Mouse (Mus musculus) testis, adult 2 months (tissue): ENCODE results near the gene Arhgdig. TPM values are rescaled to one million over a fixed set of nuclear protein-coding genes. Genes with fewer than 3 reads are reported as not detected.
A peak's percentile ranks its signal among the peaks of the same experiment; 100 is the strongest.

ENCODE experiments used
- H3K27ac ChIP-seq: fragments of 200-500 bp; 2 replicates; pipeline ENCODE4 v1.5.1; 2012; ENCODE audit warnings: low read depth, low read length; ENCODE audit not compliant: control insufficient read depth, insufficient read depth
- H3K27me3 ChIP-seq: fragments of 200-500 bp; 2 replicates; pipeline ENCODE4 v1.6.1; 2012; ENCODE audit warnings: mild to moderate bottlenecking, low read length, moderate library complexity; ENCODE audit not compliant: control insufficient read depth, insufficient read depth
- H3K36me3 ChIP-seq: fragments of 200-500 bp; 2 replicates; pipeline ENCODE4 v1.6.1; 2012; ENCODE audit warnings: mild to moderate bottlenecking, low read length; ENCODE audit not compliant: control insufficient read depth, insufficient read depth
- H3K4me1 ChIP-seq: fragments of 200-500 bp; 2 replicates; pipeline ENCODE4 v1.6.1; 2012; ENCODE audit warnings: low read length; ENCODE audit not compliant: control insufficient read depth, insufficient read depth
- H3K4me3 ChIP-seq: fragments of 200-500 bp; 2 replicates; pipeline ENCODE4 v1.5.1; 2012; ENCODE audit warnings: low read depth, mild to moderate bottlenecking, low read length, moderate library complexity, mixed read lengths; ENCODE audit not compliant: control insufficient read depth
- CTCF ChIP-seq: fragments of 200-500 bp; IDR thresholded peaks from 2 replicates; pipeline ENCODE4 v1.5.1; 2012; ENCODE audit warnings: low read depth, mild to moderate bottlenecking, inconsistent platforms, low read length, moderate library complexity; ENCODE audit not compliant: control insufficient read depth, insufficient read depth, insufficient replicate concordance
- POLR2A ChIP-seq: fragments of 200-500 bp; IDR thresholded peaks from 2 replicates; pipeline ENCODE4 v1.6.1; 2012; ENCODE audit warnings: low read depth, mild to moderate bottlenecking, inconsistent platforms, low read length, moderate library complexity; ENCODE audit not compliant: control insufficient read depth
- polyA plus RNA-seq: library from polyadenylated mRNA; depleted of rRNA; stranded (reverse); fragments of >200 nt; gene quantifications from 2 replicates; pipeline ENCODE4 v1.2.3, GENCODE M21; 2012

The Arhgdig gene
- polyA plus RNA-seq, 1 experiment, result 6.4 TPM

DNA sequence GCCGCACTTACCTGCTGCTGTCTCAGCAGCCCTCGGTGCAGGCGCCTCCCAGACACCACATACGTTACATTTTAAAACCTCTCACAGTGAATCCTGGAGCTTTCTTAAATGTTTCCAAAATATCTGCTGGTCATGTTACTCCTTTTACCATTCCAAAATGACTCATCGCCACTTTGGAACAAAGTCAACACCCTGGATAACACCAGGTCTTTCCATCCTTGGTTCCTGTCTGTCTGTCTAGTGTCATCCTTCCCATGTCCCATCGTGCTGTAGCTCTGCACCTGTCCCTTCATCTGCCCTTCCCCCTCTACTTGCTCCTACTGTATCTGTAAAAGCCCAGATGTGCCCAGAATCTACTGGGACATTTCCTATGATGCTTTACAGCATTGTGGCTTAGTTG is 33.4 kb upstream of the Arhgdig start:
- no peaks in the 10 kb centered on the region for H3K27me3 ChIP-seq
- H3K4me1 ChIP-seq, result peaks cover 4% of the 10 kb centered on the region
- H3K36me3 ChIP-seq, result no peaks in the 10 kb centered on the region
- H3K4me3 ChIP-seq, result no peak overlapping the region
- TF ChIP-seq POLR2A, result no peak
- no peak for TF ChIP-seq CTCF
- H3K27ac ChIP-seq, result no peak overlapping the region

DNA sequence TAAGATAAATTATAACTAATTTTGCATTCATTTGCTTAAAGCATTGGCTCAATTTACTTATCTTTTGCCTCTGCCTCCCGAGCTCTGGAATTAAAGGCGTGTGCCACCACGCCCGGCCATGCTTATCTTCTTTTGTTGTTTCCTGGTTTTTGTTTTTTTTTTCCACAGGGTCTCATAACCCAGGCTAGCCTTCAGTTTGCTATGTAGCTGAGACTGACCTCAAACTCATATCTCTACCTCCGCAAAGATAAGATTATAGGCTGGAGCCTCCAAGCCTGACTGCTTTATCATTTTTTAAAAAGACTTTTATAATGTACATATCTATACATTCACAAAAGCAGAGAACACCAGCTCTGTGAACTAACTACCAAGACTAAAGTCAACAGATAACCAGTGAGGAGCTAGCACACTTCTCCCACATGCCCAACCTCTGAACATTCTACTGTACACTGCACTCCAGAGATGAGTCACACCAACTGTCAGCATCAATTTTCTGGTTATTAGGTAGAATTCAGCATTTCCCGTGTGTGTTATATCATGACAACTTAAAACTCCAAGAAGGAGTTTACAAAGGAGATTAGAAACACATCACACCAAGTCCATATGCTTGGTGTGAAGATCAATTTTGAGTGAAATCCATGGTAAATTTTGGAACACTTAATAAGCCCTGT is 32.7 kb upstream of the Arhgdig start:
- TF ChIP-seq POLR2A, result no peak
- TF ChIP-seq CTCF, result no peak
- Histone ChIP-seq H3K4me1 (peaks cover 4% of the 10 kb centered on the region), H3K27ac (no peak overlapping the region), H3K4me3 (no peak overlapping the region), H3K36me3 (no peaks in the 10 kb centered on the region), H3K27me3 (no peaks in the 10 kb centered on the region)

DNA sequence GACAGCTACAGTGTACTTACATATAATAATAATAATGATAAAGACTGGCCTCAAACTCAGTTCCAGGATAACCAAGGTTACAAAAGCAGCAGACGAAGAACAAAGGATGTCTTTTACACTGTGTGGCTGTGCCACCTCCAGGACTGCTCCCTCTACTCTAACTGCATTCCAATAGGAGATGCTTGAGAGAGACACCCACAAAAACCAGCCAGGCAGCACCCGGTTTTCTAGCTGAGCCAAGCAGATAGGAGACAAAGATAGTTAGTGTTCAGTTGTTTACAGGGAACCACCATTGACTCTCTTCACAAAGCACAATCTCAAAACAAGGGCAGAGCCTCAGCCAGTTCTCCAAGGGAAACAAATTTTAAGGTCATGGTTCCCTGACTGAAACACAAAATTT is 32.0 kb upstream of the Arhgdig start:
- Histone ChIP-seq H3K36me3 (no peaks in the 10 kb centered on the region), H3K27ac (no peak overlapping the region), H3K4me1 (peaks cover 4% of the 10 kb centered on the region), H3K4me3 (no peak overlapping the region), H3K27me3 (no peaks in the 10 kb centered on the region)
- TF ChIP-seq POLR2A, result no peak
- no peak for TF ChIP-seq CTCF

DNA sequence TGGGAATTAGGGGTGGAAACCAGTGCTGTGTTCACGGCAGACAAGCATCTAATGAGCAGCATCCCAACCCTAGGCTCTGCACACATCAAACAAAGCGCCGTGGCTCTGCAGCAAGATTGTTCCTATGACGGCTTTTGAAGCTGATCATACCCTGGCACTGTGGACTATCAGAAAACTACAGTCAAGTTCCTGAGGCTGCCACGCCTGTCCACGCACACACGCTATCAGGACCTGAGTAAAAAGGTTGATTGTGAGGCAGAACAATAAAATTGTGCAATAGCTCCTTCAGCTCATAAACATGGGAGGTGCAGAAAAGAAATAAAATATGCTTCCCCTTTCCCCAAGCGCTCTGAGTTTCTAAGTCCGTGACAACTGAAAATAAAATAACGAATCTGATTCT is 30.1 kb upstream of the Arhgdig start:
- no peak for TF ChIP-seq POLR2A
- TF ChIP-seq CTCF, result no peak
- Histone ChIP-seq H3K27me3 (no peaks in the 10 kb centered on the region), H3K4me1 (peaks cover 2% of the 10 kb centered on the region), H3K4me3 (no peak overlapping the region), H3K27ac (no peak overlapping the region), H3K36me3 (no peaks in the 10 kb centered on the region)

DNA sequence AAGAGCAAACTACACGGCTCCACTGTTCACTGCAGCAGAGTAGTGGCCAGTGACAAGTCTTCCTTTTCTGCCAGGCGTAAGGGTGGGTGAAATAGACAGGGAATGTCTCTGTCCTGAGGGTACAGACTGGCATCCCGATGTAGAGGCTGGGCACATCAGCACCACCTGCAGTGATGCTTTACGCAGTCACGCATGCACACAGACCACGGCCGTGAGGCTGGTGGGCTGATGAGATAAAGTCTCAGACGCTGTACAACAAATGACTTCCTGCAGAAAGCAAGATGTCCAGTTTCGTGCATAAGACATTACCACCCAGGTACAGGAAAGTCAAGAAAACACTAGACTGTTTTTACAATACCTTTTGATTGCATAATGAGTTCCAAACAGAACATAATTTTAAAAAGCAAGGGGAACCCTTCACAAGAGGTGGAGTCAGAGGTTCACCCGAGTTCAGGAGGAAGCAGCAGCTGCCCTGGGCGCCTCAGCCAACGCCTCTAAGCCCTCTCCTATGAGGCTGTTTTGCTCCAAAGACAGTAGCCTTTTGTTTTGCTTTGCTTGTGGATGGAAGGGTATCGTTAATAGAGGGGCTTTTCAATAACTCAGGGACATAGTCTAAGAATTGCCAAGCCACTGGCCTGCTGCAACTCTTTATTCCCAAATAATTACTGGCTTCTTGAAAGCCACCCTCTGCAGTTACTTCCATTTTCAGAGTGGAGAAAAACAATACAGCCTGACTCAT is 27.7 kb upstream of the Arhgdig start:
- Histone ChIP-seq H3K36me3 (no peaks in the 10 kb centered on the region), H3K4me1 (no peaks in the 10 kb centered on the region; the same call in 1 of the 2 replicates), H3K27ac (peak overlapping the region; percentile 66), H3K4me3 (no peak overlapping the region), H3K27me3 (no peaks in the 10 kb centered on the region)
- no peak for TF ChIP-seq POLR2A
- TF ChIP-seq CTCF, result no peak

DNA sequence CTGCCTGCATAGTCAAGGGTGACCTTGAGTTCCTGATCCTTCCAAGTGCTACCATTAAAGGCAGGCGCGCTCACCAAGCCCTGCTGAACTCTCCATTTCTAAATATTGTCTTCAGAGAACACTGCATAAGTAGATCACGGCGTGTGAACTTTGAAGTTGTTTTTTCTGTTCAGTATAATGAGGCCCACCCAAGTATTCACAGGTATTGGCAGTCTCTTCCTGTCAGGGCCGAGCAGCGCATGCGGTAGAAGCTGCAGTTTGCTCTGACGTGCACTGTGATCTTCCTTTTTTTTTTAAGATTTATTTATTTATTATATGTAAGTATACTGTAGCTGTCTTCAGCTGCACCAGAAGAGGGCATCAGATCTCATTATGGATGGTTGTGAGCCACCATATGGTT is 26.8 kb upstream of the Arhgdig start:
- Histone ChIP-seq H3K36me3 (no peaks in the 10 kb centered on the region), H3K4me3 (no peak overlapping the region), H3K4me1 (no peaks in the 10 kb centered on the region; the same call in 1 of the 2 replicates), H3K27me3 (no peaks in the 10 kb centered on the region), H3K27ac (no peak overlapping the region)
- TF ChIP-seq POLR2A (no peak), CTCF (no peak)

DNA sequence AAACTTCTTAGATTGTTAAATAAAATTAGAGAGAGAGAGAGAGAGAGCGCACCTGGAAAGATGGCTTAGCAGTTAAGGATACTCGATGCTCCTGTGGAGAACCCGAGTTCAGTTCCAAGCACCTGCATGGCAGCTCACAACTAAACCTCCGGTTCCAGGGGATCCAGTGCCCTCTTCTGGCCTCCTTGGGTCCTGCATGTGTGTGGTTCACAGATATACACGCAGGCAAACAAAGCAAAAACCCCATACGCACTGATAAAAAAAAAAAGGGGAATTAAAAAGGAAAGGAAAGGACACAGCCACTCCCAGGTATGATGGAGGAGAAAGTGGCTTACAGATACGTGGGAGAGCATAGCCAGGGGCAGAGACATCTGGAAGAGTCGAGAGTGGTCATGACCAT is 25.3 kb upstream of the Arhgdig start:
- Histone ChIP-seq H3K4me1 (no peaks in the 10 kb centered on the region; the same call in 1 of the 2 replicates), H3K36me3 (no peaks in the 10 kb centered on the region), H3K4me3 (no peak overlapping the region), H3K27me3 (no peaks in the 10 kb centered on the region), H3K27ac (no peak overlapping the region)
- TF ChIP-seq CTCF, result no peak; the same call in 1 of the 2 replicates
- no peak for TF ChIP-seq POLR2A
